Mouse (Mus musculus) stomach, embryonic 16.5 days (tissue): ENCODE data around the gene Gabbr2. TPM values are rescaled to one million over a fixed set of nuclear protein-coding genes. Genes with fewer than 3 reads are reported as not detected.

ENCODE experiments used
- ATAC-seq: fragments of 200-750 bp; cut with Nextera tagmentation; 2 replicates; pipeline ENCODE4 v1.8.0; 2017; ENCODE audit warnings: moderate number of reproducible peaks, moderate TSS enrichment; ENCODE audit not compliant: insufficient read depth, low FRiP score
- H3K27ac ChIP-seq: fragments of 300-500 bp; sonication (generic); 2 replicates; pipeline ENCODE4 v1.5.1; 2014; ENCODE audit warnings: low read length
- H3K27me3 ChIP-seq: fragments of 300-500 bp; sonication (generic); 2 replicates; pipeline ENCODE4 v1.6.1; 2014; ENCODE audit warnings: low read length, control low read depth, mixed read lengths; ENCODE audit not compliant: control insufficient read depth, insufficient read depth
- H3K36me3 ChIP-seq: fragments of 300-500 bp; sonication (generic); 2 replicates; pipeline ENCODE4 v1.6.1; 2014; ENCODE audit warnings: low read length; ENCODE audit not compliant: control insufficient read depth, insufficient read depth
- H3K4me1 ChIP-seq: fragments of 300-500 bp; sonication (generic); 2 replicates; pipeline ENCODE4 v1.6.1; 2014; ENCODE audit warnings: low read length, control low read depth, mixed read lengths; ENCODE audit not compliant: control insufficient read depth, insufficient read depth
- H3K4me2 ChIP-seq: fragments of 300-500 bp; sonication (generic); 2 replicates; pipeline ENCODE4 v1.6.1; 2014; ENCODE audit warnings: low read depth, low read length, mixed read lengths
- H3K4me3 ChIP-seq: fragments of 300-500 bp; sonication (generic); replicated peaks from 2 replicates; pipeline ENCODE4 v1.5.1; 2014; ENCODE audit warnings: mild to moderate bottlenecking, low read length
- H3K9ac ChIP-seq: fragments of 300-500 bp; sonication (generic); 2 replicates; pipeline ENCODE4 v1.6.1; 2014; ENCODE audit warnings: low read length
- H3K9me3 ChIP-seq: fragments of 300-500 bp; sonication (generic); replicated peaks from 2 replicates; pipeline ENCODE4 v1.6.1; 2016; ENCODE audit warnings: low read length, control low read depth; ENCODE audit not compliant: control insufficient read depth
- WGBS: fragments of 180-500 bp; shearing (Covaris S2); extraction: QIAGEN DNeasy Blood & Tissue Kit; methylation state at CpG from one replicate; pipeline ENCODE4 v1.1.7; 2014; 5-methylcytosine and 5-hydroxymethylcytosine counted together
- polyA plus RNA-seq: library from polyadenylated mRNA; unstranded; fragments of >200 nt; fragmentation: Nextera tagmentation; extraction: Ambion mirVana; gene quantifications from 2 replicates; pipeline ENCODE4 v1.2.1, GENCODE M21; 2015

The Gabbr2 gene
- polyA plus RNA-seq, 1 experiment from 2014 or later, result 0.10 TPM

DNA sequence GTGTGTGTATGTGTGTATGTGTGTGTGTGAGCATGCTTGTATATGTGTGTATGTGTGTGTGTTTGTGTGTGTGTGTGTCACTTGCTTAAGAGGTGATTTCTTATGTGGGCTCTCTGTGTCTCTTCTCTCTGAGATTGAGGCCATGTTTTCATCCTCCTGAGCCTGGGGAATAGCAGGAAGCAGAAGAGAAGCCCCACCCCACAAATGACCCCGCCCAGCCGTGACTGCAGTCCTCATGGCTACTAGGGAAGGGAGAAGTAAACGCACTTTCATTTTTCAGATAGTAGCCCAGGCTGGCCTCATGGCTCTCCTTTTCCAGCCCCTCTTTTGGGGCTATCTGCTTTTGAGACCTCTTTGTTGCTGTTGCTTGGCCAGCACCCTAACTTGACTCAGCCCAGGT is 315.0 kb downstream of the Gabbr2 start:
- Histone ChIP-seq H3K27ac (no peak overlapping the region), H3K4me1 (no peaks in the 10 kb centered on the region), H3K36me3 (no peaks in the 10 kb centered on the region), H3K27me3 (no peaks in the 10 kb centered on the region), H3K4me2 (no peak overlapping the region), H3K9ac (no peak overlapping the region), H3K4me3 (no peak overlapping the region), H3K9me3 (no peaks in the 10 kb centered on the region)
- ATAC-seq, result no peak
- WGBS, result 53% methylated on average over 3 of the region's 3 CpGs

DNA sequence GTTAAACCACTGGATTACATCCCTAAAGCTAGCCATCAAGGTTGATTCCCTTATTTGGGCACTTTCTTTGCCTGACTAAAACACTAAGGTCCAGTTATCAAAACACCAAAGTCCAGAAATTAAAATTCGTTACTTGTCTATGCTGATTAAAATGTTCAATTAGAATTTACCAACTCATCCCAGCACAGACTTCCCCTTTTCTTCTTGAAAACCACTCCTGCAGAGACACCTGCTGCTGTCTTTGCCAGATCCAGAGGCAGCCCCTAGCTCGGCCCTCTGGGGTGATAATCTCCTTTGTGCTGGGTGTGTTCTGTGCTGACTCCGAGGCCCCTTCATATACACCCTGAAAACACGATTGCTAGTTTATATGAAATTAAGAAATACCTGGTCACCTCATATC is 315.7 kb downstream of the Gabbr2 start:
- no peak for ATAC-seq
- Histone ChIP-seq H3K4me1 (no peaks in the 10 kb centered on the region), H3K27me3 (no peaks in the 10 kb centered on the region), H3K9me3 (no peaks in the 10 kb centered on the region), H3K27ac (no peak overlapping the region), H3K4me3 (no peak overlapping the region), H3K4me2 (no peak overlapping the region), H3K9ac (no peak overlapping the region), H3K36me3 (no peaks in the 10 kb centered on the region)
- 52% methylated on average over 4 of the region's 4 CpGs for WGBS

DNA sequence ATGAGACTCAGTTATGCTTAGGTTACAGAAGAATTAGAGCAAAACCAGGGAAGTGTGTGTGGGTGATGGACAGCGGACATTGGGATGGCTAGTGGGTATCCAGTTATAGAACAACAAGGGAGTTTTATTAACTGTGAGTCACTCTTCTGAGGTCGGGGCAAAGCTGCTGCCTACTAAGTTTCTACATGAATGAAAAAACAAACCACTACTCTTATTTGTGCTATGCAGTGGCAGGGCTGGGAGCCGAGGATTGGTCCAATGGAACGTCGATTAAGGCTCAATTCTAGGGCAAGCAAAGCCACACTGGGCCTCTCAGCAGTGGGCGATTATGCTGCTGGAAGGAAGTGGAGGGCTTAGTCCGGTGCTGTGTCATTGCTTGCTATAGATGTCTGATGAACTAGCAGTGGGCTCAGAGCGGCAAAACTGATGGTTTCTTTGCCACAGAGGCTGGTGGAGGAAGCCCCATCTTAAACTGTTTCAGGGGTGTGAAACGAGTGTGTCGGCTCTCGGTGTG is 316.3 kb downstream of the Gabbr2 start:
- 73% methylated on average over 11 of the region's 11 CpGs for WGBS
- H3K4me3 ChIP-seq, result no peak overlapping the region

DNA sequence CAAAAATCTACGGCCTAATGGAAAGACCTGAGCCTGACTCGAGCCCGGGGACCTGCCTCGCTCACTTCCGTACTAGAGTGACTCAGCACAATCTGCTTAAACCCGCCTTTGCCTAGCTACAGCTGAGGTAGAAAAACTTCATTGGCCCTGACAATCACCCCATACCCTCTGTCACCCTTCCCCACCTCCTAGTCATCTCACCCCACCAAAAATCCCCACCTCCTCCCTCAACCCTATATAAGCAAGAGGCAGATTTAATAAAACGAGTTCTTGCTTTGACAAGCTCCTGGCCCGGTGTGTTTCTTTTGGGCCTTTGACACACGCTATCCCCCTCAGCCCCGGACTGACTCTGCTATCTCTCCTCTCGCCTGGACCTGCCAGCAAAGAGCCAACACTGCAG is 323.1 kb downstream of the Gabbr2 start:
- Histone ChIP-seq H3K27me3 (no peaks in the 10 kb centered on the region), H3K36me3 (no peaks in the 10 kb centered on the region), H3K4me3 (no peak overlapping the region), H3K9ac (no peak overlapping the region), H3K4me1 (peaks cover 8% of the 10 kb centered on the region), H3K9me3 (no peaks in the 10 kb centered on the region), H3K27ac (no peak overlapping the region), H3K4me2 (no peak overlapping the region)
- ATAC-seq, result no peak
- 66% methylated on average over 11 of the region's 11 CpGs for WGBS

More for the DNA sequence above, 316.3 kb downstream of the Gabbr2 start:
- Histone ChIP-seq H3K27ac (no peak overlapping the region), H3K27me3 (no peaks in the 10 kb centered on the region), H3K36me3 (no peaks in the 10 kb centered on the region), H3K4me2 (no peak overlapping the region), H3K9ac (no peak overlapping the region), H3K4me1 (no peaks in the 10 kb centered on the region), H3K9me3 (no peaks in the 10 kb centered on the region)
- ATAC-seq, result no peak

DNA sequence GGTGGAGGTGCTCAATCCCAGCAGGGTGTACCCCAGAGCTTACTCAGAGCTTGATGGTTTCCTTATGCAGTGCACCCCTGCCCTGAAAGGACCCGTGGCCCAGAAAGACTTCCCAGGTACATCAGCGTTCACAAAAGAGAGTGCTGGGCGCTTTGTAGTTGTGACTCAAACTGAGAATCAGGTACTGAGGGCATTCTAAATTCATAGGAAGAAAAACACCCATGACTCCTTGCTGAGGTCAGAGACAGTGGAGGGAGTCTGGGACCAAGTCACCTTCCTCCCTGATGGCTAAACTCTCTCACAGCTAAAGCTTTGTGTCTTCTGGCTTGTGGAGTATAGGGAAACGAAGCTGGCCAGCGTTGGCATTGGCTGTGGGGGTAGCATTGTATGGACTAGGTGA is 325.3 kb downstream of the Gabbr2 start:
- Histone ChIP-seq H3K36me3 (no peaks in the 10 kb centered on the region), H3K9ac (no peak overlapping the region), H3K27me3 (no peaks in the 10 kb centered on the region), H3K4me3 (no peak overlapping the region), H3K27ac (no peak overlapping the region), H3K9me3 (no peaks in the 10 kb centered on the region), H3K4me1 (peaks cover 8% of the 10 kb centered on the region), H3K4me2 (no peak overlapping the region)
- ATAC-seq, result no peak
- WGBS, result 68% methylated on average over 5 of the region's 5 CpGs

DNA sequence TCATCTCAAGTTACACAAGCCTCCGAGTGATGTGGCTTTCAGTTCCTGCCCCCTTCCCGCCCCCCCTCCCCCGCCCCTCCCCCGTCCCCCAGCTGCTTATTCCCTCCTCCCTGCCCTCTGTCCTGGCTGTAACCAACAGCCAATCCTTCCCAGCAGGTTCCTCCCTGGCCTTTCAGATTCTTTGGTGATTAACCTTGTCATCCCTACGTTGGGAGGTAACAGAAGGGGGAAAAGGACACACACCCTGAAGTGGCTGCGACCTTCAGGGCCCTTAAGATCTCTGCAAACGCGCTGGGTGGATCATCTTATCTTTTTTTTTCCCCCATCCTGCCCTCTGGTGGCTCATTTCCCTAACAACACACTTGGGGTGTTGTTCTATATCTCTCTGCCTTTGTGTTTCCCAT is 326.3 kb downstream of the Gabbr2 start:
- no peak overlapping the region for H3K9ac ChIP-seq
- peak overlapping the region; percentile 84; the same call in 1 of the 2 replicates for H3K4me2 ChIP-seq
- H3K4me3 ChIP-seq, result no peak overlapping the region
- ATAC-seq, result no peak
- H3K27me3 ChIP-seq, result no peaks in the 10 kb centered on the region
- no peaks in the 10 kb centered on the region for H3K36me3 ChIP-seq
- no peak overlapping the region for H3K27ac ChIP-seq
- 5% methylated on average over 6 of the region's 8 CpGs for whole genome bisulfite sequencing
- H3K9me3 ChIP-seq, result no peaks in the 10 kb centered on the region
- peaks cover 8% of the 10 kb centered on the region for H3K4me1 ChIP-seq

DNA sequence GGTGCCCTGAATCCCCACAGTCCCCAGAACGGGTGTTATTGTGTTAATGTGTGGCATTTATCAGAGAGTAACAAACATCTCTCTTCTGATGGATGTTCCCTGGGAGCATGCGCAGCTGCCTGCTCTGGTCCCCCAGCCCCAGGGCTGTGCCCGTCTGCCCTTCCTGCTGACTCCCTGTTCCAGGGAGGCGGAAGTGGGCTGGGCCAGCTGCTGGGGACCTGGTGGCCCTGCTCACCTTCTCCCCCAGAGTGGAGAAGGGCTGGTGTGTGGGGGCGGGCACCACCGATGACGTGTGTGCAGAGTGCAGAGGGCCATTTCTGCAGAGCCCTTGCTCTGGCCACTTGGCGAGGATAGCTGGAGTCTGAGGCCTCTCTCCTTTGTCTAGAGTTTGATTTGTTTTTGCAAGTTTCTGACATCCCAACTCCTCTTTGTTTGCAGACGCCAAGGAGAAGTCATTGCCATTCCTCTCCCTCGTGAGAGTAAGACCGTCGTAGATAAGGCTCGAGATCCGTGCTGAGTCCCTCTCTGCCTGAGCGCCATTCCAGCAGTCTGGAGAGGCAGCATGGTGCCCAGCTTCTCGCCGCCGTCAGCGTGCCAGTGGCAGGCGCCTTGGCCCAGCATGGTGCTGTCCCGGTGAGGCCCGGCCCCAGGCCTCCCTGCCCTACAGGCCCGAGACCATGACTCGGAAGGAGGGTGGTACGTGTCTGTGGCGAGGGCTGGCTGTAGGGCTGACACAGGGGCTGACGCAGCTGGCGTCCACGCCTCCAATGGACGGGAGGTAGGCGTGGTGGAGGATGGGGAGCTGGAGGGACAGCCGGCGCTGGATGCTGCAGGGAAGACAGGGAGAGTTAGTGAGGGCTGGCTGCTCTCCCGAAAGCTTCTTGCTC is 327.3 kb downstream of the Gabbr2 start:
- H3K27ac ChIP-seq, result peak overlapping the region; percentile 70
- H3K4me2 ChIP-seq, result peak overlapping the region; percentile 84
- no peaks in the 10 kb centered on the region for H3K9me3 ChIP-seq
- ATAC-seq, result peak; percentile 89
- 4% methylated on average over 34 of the region's 34 CpGs for WGBS
- peak overlapping the region; percentile 80 for H3K9ac ChIP-seq
- no peaks in the 10 kb centered on the region for H3K36me3 ChIP-seq
- peaks cover 8% of the 10 kb centered on the region for H3K4me1 ChIP-seq
- peak overlapping the region; percentile 51 for H3K4me3 ChIP-seq
- H3K27me3 ChIP-seq, result no peaks in the 10 kb centered on the region

DNA sequence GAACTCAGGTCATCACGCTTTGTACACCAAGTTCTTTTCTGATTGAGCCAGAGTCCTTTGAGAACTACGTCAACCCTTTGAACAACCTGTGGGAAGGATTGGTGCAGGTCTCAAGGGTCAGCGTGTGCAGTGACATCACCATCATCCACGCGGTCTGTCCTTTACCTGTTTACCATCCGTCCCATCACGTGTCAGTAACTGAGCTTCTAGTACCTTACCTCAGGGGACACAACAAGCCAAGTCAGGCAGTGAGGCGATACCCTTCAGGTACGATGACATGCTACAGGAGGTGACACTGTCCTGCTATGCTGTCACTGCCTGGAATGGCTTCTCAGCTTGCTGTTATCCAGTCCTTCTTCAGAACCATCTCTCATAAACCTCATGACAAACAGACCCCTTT is 330.2 kb downstream of the Gabbr2 start:
- Histone ChIP-seq H3K36me3 (no peaks in the 10 kb centered on the region), H3K9me3 (no peaks in the 10 kb centered on the region), H3K4me2 (no peak overlapping the region), H3K4me3 (no peak overlapping the region), H3K9ac (no peak overlapping the region), H3K4me1 (peaks cover 8% of the 10 kb centered on the region), H3K27me3 (no peaks in the 10 kb centered on the region), H3K27ac (no peak overlapping the region)
- no peak for ATAC-seq
- 72% methylated on average over 9 of the region's 9 CpGs for WGBS

DNA sequence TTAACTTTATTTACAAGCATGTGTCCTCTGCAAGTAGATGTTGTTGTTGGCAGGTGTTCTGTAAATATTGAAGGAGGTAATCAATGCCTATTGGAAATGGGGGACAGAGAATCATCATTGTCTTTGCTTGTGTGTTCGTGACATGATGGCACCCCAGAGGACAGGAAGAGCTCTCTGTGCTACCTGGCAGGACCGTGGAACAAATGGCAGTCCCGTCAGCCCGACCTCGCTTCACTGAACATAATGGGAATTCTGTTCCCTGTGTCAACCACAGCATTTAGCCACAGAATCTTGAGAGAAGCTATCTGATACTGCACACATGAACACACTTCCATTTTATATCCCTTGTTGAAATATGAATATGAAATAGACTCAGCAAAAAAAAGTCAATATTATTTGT is 332.7 kb downstream of the Gabbr2 start:
- ATAC-seq, result no peak
- H3K27ac ChIP-seq, result no peak overlapping the region
- H3K4me1 ChIP-seq, result 0 out of 2 replicates have a peak, but pooled peaks cover under 1% of the 10 kb centered on the region
- H3K4me3 ChIP-seq, result no peak overlapping the region
- H3K9ac ChIP-seq, result no peak overlapping the region
- no peaks in the 10 kb centered on the region for H3K9me3 ChIP-seq
- H3K36me3 ChIP-seq, result no peaks in the 10 kb centered on the region
- no peaks in the 10 kb centered on the region for H3K27me3 ChIP-seq
- whole genome bisulfite sequencing, result 69% methylated on average over 5 of the region's 5 CpGs
- H3K4me2 ChIP-seq, result no peak overlapping the region
